Mouse (Mus musculus): ENCODE results near the gene Fzd5.

Gene Fzd5

GRCm38 (mm10) chr1:64737502-64738179, at the start of gene Fzd5:
Gene Fzd5, minus strand, starts transcription at chr1:64737751.
- DNase-seq (ENCODE audit: low spot score): peak; percentile 94

- DNase-seq (ENCODE audit: low spot score): no peak
Observed at GRCm38 (mm10) chr1:64779863-64780262, 42.3 kb upstream of the Fzd5 start.

- DNase-seq (ENCODE audit: low spot score): no peak
Observed at GRCm38 (mm10) chr1:64779415-64779814, 41.9 kb upstream of the Fzd5 start.

- no peak for DNase-seq (ENCODE audit: low spot score)
Observed at GRCm38 (mm10) chr1:64773305-64773704, 35.8 kb upstream of the Fzd5 start.

- no peak for DNase-seq (ENCODE audit: low spot score)
Observed at GRCm38 (mm10) chr1:64770169-64770568, 32.6 kb upstream of the Fzd5 start.

GRCm38 (mm10) chr1:64761646-64762045, 24.1 kb upstream of the Fzd5 start:
- DNase-seq (ENCODE audit: low spot score): no peak

- DNase-seq (ENCODE audit: low spot score): no peak
Observed at GRCm38 (mm10) chr1:64757766-64758165, 20.2 kb upstream of the Fzd5 start.

- DNase-seq (ENCODE audit: low spot score): no peak
Observed at GRCm38 (mm10) chr1:64757254-64757653, 19.7 kb upstream of the Fzd5 start.

- DNase-seq (ENCODE audit: low spot score): no peak
Observed at GRCm38 (mm10) chr1:64756640-64757030, 19.1 kb upstream of the Fzd5 start.

- DNase-seq (ENCODE audit: low spot score): no peak
Observed at GRCm38 (mm10) chr1:64755971-64756639, 18.6 kb upstream of the Fzd5 start.

- DNase-seq (ENCODE audit: low spot score): no peak
Observed at GRCm38 (mm10) chr1:64754658-64755057, 17.1 kb upstream of the Fzd5 start.

- no peak for DNase-seq (ENCODE audit: low spot score)
Observed at GRCm38 (mm10) chr1:64753668-64754067, 16.1 kb upstream of the Fzd5 start.

GRCm38 (mm10) chr1:64753109-64753508, 15.6 kb upstream of the Fzd5 start:
- no peak for DNase-seq (ENCODE audit: low spot score)

- no peak for DNase-seq (ENCODE audit: low spot score)
Observed at GRCm38 (mm10) chr1:64744616-64745015, 7.1 kb upstream of the Fzd5 start.

- no peak for DNase-seq (ENCODE audit: low spot score)
Observed at GRCm38 (mm10) chr1:64742741-64743408, 5.3 kb upstream of the Fzd5 start.

- peak; percentile 39 for DNase-seq (ENCODE audit: low spot score)
Observed at GRCm38 (mm10) chr1:64738661-64739082, 1.1 kb upstream of the Fzd5 start.

GRCm38 (mm10) chr1:64738180-64738555, 617 bp upstream of the Fzd5 start:
- no peak for DNase-seq (ENCODE audit: low spot score)

GRCm38 (mm10) chr1:64736681-64737501, 660 bp downstream of the Fzd5 start:
- DNase-seq (ENCODE audit: low spot score): peak; percentile 28

- peak; percentile 17 for DNase-seq (ENCODE audit: low spot score)
Observed at GRCm38 (mm10) chr1:64735781-64736680, 1.5 kb downstream of the Fzd5 start.

- DNase-seq (ENCODE audit: low spot score): no peak
Observed at GRCm38 (mm10) chr1:64734771-64735750, 2.5 kb downstream of the Fzd5 start.
